Mouse (Mus musculus): ENCODE results near the gene Cops7a.

Cops7a gene

DNA sequence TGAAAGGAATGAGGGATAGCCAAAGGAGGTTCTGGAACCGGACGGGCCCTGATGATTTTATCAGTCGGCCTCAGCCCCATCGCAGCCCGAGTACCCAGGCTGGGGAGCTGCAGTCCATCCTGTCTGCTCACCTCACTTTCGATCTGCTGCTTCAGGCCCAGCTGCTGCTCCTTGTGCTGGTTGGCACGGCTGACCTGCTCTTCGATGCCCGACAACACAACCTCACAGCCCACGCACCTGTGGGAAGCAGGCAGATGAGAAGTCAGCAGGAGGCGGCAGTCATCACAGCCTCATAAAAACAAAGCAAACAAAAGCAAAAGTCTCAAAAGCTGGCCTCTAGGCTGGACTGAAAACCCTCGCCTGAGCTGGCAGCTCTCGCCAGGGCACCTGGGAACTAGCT is 5.4 kb downstream of the Cops7a start:
- in situ Hi-C loops (cut with MseI, MboI): no loop called here

DNA sequence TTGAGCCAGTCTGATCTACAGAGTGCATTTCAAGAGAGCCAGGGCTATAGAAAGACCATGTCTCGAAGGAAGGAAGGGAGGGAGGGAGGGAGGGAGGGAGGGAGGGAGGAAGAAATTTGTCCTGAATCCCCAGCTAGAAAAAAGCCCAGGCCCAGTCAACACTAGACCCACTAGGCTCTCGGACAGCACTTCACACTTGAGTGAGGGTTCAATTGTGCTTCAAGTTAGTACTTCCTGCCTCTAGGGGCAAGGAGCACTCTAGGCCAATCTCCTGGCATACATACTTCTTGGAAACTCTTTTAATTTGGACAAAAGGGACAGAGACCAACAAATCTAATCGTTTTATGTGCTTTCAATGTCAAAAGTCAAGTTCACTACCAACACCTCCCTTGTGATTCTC is 7.2 kb downstream of the Cops7a start:
- in situ Hi-C loops (cut with MseI, MboI): no loop called here

DNA sequence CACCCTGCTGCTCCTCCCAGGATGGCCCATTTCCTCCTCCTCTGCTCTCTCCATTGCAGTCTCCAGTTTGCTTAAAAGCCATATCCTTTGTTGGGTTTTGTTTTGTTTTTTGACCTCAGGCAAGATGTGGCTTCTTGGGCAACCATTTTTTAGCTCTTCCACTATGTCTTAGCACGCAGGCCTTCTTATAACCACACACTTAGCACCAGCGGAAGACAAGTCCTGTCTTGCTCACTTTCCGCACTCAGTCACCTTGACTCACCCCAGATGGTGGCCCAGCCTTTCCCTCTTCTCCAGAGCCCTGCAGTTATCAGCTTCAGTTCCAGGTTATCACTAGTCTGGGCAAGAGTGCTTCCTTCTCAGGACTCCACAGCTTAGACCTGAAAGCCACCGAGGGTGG is 10.1 kb downstream of the Cops7a start:
- in situ Hi-C loops (cut with MseI, MboI): no loop called here

DNA sequence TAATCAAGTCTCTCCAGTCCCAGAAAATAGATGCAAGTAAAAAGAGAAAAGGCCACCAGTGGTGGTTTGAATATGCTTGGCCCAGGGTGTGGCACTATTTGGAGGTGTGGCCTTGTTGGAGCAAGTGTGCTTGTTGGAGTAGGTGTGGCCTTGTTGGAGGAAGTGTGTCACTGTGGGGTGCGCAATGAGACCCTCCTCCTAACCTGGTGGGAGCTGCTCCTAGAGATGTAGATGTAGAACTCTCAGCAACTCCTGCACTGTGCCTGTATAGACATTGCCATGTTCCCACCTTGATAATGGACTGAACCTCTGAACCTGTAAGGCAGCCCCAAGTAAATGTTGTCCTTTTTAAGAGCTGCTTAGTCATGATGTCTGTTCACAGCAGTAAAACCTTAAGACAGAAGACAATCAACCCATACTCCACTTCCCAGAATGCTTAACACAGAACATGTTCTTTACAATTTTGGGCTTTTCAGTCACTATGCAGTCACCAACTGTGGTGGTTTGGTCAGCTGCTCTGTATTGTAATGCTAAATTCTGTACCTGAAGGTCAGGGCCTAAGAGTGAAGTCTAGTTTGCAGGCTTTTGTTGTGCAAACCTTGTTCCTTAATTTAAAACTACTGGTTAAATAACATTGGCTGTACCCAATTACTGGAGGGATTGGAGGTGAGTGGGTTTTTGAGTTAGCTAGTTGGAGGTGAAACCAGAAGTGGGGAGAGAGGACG is 11.2 kb downstream of the Cops7a start:
- in situ Hi-C loops (cut with MseI, MboI): no loop called here

DNA sequence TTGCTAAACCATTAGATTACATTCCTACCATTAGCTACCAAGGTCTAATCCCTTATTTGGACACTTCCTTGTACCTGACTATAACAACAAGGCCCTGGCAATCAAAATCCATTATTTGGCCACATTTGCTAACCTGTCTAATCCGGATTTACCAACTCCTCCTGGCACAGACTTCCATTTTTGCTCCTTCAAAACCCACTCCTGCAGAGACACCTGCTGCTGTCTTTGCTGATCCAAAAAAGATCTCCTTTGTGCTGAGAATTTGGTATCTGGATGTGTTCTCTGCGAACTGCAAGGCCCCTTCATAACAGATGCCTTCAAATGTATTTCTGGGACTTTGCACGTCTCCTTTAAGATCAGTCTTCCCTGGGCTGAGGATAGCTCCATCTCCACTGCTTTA is 21.8 kb downstream of the Cops7a start:
- in situ Hi-C loops (cut with MseI, MboI): no loop called here

DNA sequence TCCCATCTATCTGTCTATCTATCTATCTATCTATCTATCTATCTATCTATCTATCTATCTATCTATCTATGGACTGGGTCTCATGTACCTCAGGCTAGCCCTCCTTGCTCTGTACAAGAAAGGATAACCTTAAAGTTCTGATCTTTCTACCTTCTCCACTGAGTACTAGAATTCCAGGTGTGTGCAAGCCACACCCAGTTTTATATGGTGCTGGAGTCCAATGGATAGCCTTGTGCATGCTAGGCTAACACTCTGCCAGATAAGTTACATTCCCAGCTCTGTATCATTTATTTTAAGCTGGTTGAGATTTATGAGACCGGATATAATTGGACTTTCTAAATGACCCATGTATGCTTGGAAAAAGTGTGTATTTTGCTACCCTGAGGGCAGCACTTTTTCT is 23.7 kb downstream of the Cops7a start:
- in situ Hi-C loops (cut with MseI, MboI): no loop called here

DNA sequence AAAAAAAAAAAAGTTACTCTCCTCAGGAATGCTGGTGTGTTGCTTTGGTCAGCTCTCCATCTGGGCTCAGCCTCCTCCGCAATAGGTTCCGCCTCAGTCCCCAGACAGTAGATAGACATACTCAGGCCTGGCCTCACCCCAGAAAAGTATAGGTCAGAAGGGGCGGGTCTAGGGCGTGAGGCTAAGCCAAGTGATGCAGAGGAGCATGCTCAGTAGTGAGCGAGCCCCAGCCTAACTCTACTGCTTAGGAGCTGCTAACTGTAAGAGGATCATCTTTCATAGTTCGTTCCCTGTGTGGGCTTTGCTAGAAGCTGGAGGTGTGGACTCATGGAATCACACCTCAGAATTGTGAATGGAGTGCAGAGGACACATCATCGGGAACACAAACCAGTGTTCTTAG is 26.8 kb downstream of the Cops7a start:
- in situ Hi-C loops (cut with MseI, MboI): no loop called here

DNA sequence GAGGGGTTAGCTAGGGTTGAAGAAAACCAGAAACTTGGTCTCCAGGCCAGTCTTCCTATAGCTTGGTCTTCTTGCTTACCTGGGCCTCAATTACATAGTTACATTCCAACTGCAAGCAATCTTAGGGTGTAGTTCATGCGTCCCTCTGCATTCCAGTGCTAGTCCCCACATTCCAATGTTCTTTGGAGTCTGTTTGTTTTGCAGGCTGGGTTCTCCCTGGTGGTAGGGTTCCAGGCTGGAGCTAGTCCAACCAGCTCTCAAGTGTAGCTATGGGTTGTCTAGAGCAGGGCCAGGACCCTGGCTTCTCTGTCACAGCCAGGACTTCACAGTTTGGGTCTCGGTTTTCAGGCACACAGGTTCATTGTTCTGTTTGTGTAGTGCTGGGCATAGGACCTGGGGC is 27.8 kb downstream of the Cops7a start:
- in situ Hi-C loops (cut with MseI, MboI): no loop called here

DNA sequence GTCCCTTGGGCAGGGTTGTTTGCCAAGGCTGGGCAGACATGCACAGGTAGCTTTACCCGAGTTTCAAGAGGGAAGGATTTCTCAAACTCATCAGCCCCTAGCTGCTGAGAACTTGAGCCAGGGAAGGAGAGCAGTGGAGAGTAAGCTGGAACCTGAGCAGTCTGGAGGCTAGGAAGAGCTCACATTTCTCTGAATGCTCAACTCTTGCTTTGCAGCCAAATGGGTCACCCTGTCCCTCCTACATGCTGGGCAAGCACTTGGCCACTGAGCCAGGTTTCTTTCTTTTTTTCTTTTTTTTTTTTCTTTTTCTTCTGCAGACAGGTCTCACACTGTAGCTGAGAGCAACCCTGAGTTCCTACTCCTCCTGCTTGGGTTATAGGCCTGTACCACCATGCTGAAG is 28.7 kb downstream of the Cops7a start:
- in situ Hi-C loops (cut with MseI, MboI): no loop called here

DNA sequence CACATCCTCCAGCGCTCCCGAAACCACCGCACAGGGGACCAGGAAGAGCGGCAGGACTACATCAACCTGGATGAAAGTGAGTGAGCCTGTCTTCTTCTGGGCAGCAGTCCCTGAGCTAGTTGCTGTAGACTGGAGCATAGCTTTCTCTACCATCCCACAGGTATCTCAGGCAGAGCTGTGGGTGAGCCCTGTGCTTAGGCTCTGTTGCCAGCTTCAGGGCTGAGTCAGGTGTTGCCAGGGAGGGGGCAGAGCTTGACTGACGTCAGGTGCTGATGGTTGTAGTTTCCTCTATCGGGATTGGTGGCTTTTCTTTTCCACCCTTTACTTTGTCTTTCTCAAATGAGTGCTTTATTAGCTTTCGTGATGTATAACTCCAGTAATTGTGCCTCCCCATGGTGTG is 30.7 kb downstream of the Cops7a start:
- in situ Hi-C loops (cut with MseI, MboI): no loop called here

DNA sequence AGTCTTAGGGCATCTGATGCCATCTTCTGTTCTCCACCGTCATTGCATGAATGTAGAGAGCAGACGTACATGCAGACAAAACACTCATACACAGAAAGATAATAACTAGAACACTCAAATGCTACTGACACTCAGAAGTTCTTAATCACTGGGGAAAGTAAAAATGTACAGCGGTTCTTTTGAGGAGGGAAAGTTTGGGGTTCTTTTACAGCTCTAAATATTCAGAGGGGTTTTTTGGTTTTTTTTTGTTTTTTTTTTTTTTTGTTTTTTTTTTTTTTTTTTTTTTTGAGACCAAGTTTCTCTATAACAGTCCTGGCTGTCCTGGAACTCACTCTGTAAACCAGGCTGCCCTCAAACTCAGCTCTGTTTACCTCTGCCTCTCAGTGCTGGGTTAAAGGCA is 32.2 kb downstream of the Cops7a start:
- in situ Hi-C loops (cut with MseI, MboI): no loop called here

DNA sequence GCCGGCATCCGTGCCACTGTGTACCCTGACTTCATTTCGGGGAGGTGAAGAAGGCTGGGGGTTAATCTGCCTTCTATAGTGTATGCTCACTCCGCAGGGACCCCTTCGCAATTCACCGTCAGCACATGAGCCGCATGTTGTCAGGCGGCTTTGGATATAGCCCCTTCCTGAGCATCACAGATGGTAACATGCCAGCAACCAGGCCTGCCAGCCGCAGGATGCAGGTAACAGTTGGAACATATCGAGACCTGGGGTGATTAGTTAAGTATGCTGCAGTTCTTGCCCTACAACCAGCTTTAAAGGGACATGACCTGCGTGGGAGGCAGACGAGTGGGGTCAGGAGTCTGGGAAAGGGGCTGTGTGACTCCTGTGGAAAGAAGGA is 33.0 kb downstream of the Cops7a start:
- in situ Hi-C loops (cut with MseI, MboI): no loop called here

DNA sequence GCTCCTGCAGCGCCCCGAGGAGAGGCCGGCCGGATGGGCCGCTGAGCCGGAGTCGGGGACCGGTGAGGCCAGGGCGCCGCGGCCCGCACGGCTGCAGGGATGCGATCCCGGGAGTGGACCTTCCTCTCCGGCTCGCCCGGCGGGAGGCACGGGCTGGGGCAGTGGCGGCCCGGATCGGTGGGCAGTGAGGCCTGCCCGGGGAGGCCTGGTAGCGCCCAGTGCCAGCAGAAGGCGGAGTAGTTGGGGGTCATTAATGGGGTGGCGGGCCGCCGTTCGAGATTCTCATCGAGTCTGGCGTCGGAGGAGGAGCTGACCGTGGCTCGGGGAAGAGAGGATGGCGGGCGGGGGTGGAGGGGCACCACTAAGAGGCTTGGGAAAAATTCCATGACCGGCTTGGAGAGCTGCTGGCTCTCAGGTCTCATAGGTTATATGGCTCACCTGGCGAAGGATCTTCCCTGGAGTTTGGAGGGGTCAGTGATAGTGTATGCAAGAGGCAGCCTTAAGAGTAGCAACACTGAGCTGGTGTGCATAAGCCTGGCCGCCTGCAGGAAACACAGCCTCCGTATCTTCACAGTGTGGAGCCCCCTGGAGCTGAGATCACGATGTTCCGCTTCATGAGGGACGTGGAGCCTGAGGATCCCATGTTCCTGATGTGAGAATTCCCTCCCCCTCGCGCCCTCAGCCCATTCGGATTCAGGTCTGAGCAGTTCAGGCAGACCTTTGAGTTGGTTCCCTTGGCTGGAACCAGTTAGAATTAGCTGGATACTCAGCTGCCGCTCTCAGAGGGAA is 33.6 kb downstream of the Cops7a start:
- in situ Hi-C loops (cut with MseI, MboI): no loop called here

DNA sequence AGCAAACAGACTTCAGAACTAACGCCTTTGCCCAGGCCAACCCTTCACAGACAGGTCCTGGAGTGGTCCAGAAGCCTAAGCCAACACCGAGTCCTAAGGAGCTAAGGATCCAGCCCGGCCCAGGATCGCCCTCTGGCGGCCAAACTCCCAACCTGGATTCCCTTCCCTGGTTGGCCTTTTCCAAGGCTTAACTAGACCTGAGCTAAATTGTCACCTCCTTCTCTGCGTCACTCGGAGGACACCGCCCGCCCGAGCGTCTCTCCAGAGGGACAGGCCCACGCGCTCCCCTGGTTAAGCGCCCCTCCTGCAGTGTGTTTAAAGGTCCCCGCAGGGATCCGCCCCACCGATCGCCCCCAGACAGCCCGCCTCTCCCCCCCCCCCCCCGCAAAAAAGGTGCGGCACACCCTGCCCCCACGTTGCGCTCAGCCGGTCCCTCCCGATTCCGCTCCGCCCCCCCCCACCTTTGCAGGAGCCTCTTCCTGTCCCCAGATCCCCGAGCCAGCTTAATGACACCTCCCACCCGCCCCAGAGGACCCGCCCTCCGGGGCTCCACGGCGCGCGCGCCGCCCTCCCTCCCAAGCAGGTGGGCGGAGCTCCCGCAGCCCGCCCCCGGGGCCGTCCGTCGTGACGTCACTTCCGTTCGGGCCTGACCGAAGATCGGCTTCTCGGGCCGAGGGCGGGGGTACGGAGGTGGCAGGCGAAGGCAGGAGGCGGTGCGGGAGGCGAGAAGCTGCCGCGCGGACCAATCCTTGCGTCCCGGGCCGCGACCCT is 34.4 kb downstream of the Cops7a start, which contains the start of gene Mlf2:
Gene Mlf2 (plus strand): TSS at position 633 of the 771 bp plus-strand sequence.
- in situ Hi-C loops (cut with MseI, MboI): no loop called here

DNA sequence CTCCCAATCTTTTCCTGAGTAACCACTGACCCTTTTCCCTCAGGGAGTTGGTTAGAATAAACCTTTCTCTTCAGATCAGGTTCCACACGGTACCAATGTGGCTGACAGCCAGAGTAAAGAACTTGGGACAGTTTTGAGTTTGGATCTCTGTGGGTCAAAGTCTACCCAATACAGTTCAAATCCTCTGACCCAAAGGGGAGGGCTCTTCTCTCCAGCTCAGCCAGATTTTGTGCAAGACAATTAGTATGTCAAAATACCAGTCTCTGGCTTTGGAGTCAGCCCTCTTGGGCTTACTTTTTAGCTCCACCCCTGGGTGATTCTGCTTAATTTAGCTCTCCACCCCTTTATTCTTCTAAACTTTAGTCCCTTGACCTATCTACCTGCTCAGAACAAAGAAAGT is 35.1 kb downstream of the Cops7a start:
- in situ Hi-C loops (cut with MseI, MboI): no loop called here

DNA sequence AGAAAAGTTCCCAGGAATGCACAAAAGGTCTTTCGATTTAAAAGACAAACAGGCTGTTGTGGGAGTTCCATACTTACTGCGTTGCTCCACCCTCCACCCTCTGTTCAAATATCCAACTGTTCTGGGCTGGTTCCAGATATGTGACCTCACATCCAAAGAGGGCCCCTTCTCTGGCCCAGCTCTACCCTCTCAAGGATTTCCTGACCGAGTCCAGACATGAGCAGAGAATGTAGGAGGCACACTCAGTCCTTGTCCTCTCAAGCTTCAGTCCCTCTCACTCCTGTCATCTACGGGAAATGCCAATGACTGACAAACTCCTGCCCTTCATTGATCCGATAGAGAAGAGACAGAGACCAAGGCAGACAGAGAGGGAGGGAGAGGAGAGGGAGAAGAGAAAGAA is 39.4 kb downstream of the Cops7a start:
- in situ Hi-C loops (cut with MseI, MboI): no loop called here

DNA sequence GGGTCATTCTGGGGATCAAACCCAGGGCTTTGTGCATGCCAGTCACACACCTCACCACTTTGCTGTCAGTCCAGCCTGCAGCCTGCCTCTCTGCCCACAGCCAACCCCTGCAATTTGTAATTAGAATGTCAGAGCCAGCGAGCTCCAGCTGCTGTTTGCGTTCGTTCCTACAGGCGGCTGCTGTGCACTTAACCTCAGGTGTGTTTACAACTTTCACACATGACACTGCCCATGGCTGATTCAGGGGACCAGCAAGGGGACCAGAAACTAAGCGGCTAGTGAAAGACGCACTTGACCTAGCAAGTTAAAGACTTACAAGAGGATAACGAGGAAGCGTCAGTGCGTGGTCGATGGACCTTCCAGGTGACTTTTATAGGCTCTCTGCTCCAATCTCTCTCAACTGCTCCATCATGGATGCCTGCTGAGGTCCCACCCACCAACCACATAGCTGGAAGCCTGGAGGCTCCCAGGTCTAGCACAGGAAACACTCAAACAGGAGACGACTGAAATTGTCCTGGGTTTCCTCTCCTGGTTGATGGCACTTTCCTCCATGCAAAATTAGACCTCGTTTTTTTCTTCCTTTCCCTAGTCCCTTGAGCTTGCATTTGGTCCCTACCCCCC is 40.1 kb downstream of the Cops7a start:
- in situ Hi-C loops (cut with MseI, MboI): no loop called here

DNA sequence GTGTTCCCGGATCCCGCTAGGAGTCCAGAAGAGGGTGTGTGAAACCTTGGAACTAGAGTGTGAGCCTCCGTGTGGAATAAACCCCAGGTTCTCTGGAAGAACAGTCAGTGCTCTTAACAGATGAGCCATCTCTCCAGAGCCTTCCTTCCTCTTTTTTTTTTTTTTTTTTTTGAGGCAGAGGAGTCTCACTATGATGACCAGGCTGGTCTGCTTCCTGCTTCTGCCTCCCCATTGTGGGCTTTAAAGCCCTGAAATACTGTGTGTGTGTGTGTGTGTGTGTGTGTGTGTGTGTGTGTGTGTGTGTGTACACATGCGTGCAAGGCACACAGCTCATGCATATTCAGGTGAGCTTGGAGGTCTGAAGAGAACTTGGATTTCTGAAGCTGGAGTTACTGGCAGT is 43.8 kb downstream of the Cops7a start:
- in situ Hi-C loops (cut with MseI, MboI): no loop called here

DNA sequence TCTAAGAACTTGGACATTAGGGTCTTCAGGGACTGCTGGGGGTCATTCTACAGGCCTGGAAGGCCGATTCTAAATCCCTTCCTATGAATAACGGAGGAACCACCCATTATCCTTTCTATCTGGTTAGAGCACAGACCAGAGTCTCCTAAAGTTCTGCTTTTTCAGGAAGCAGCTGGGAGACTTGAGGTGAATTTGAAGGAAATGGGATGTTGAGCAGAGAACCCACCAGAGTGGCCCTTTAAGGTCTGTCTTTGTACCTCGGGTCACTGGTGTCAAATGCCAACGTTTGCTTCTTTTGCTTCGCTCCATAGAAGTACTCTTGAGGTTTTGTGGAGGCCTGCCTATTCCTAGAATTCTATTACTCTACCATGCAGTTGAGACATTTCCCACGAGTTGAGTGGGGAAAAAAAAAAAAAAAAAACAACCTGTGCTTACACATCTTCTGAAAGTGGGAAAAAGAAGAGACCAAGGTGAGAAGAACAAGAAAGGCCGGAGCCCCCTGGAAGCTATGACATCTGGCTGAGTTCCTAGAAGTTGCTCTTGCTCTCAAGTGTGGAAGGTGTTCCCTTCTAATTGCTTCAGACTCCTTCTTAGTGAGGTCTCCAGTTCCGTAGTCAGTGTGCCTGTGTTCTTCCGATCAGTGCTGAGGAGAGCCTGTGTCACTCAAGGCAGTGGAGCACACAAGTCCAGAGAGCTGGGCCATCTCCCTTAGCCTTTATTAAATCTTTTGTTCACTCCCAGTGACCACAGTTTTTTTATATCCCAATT is 44.8 kb downstream of the Cops7a start:
- in situ Hi-C loops (cut with MseI, MboI): no loop called here

DNA sequence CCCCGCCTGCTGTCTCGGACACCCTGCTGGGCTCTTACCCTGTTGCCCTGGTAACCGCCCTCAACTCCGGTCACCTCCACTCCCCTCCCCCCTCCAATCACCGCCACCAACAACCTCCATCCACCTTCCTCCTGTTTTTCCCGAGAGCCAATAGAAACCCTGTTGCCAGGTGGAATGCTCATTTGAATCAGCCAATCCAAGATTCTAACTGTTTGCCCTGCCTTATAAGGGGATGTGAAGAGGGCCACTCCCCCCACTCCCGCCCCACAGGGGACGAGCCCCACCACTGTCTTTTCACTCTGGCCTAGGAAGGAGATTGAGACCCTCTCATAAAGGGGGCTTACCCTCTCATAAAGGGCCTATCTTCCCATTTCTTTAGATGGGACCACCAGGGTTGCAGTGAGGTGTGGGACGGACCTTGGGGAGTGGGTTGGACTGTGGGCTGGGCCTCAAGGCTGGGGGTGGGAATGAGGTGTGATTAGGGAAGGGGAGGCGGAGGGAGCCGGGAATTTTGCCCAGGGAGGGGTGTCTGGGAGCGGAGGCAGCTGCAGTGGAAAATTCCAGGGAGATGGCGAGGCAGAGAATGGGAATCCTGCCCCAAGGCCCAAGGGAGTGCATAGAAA is 45.5 kb downstream of the Cops7a start, which contains the start of gene Ptms:
Gene Ptms (minus strand): TSS at position 409 of the 623 bp plus-strand sequence.
- in situ Hi-C loops (cut with MseI, MboI): no loop called here

Measured in mouse trophoblast stem cell (cell line).